Mouse (Mus musculus): ENCODE data around the gene Gm6526. TPM values are rescaled to one million over a fixed set of nuclear protein-coding genes. Genes with fewer than 3 reads are reported as not detected.
"Not testable (repeated sequence)": the region's sequence is repeated elsewhere in the genome, so short reads cannot be mapped to it uniquely, and the experiment has no call there.

The Gm6526 gene
- polyA plus RNA-seq (2016; fragmentation: Nextera tagmentation; extraction: Ambion mirVana) = not detected in 2 replicates

DNA sequence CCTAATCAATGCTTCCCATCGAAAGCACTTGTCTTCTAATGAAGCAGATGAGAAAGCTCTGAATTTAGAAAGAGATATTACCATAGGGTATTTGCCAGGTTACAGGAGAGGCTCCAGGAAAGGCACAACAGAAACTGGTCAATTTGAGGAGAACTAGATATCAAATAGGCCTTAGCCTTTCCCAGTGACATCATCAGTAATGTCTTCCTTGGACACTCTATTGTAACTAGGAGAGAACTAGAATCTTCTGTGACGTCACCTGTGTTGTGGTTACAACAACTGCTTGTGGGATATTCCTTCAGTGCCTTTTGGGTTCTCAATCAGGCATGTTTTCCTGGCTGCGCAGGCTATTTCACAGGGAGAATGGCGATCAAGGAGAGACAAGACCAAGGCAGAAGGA, at the start of gene Gm6526:
TSS of gene Gm6526 (plus strand) at position 301 of the 400 bp plus-strand sequence.
- not testable (repeated sequence) for H3K4me3 ChIP-seq; H3K9me3 ChIP-seq; H3K4me1 ChIP-seq; H3K27ac ChIP-seq (replicated peaks); H3K36me3 ChIP-seq; H3K4me2 ChIP-seq (replicated peaks); H3K27me3 ChIP-seq; ATAC-seq (ENCODE audit: low FRiP score, low read depth); H3K9ac ChIP-seq (replicated peaks)
- 78% methylated on average over 4 of the region's 4 CpGs for WGBS

- H3K4me3 ChIP-seq; H3K4me2 ChIP-seq (replicated peaks); H3K27ac ChIP-seq (replicated peaks); H3K9me3 ChIP-seq; H3K27me3 ChIP-seq; H3K4me1 ChIP-seq; H3K9ac ChIP-seq (replicated peaks); H3K36me3 ChIP-seq; ATAC-seq (ENCODE audit: low FRiP score, low read depth): not testable (repeated sequence)
- WGBS = 97% methylated on average over 3 of the region's 3 CpGs
Observed at GRCm38 (mm10) chr14:43727385-43727784, 20.3 kb upstream of the Gm6526 start, which contains the start of gene Gm16506. TSS of gene Gm16506 (minus strand) at chr14:43727485.

- 93% methylated on average over 3 of the region's 3 CpGs for WGBS
- H3K27me3 ChIP-seq; H3K4me3 ChIP-seq; H3K4me2 ChIP-seq (replicated peaks); H3K36me3 ChIP-seq; H3K9me3 ChIP-seq; ATAC-seq (ENCODE audit: low FRiP score, low read depth); H3K4me1 ChIP-seq; H3K27ac ChIP-seq (replicated peaks); H3K9ac ChIP-seq (replicated peaks): not testable (repeated sequence)
Observed at GRCm38 (mm10) chr14:43784645-43785044, 37.0 kb downstream of the Gm6526 start, which contains the start of gene Gm8180. TSS of gene Gm8180 (minus strand) at chr14:43784745.

DNA sequence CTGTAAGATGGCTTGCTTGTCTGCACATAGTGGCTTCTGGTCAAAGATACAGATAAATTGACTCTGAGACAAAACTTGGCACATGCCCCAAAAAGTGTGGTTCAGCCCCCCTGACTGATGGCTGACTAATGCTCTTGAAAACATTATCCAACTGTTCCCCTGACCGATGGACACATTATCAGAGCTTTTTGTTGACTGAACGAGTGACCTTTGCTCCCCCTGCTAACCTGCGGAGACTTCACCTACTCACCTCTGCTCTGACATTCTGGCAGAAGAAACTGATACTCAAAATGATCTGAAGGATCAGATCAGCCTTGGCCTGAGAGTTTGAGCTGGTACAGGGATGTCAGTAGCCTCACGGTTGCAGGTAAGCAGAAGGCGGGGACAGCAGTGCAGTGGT, 46.1 kb downstream of the Gm6526 start:
- not testable (repeated sequence) for H3K4me3 ChIP-seq; H3K36me3 ChIP-seq; H3K4me2 ChIP-seq (replicated peaks); H3K27me3 ChIP-seq; H3K4me1 ChIP-seq; H3K27ac ChIP-seq (replicated peaks); ATAC-seq (ENCODE audit: low FRiP score, low read depth); H3K9me3 ChIP-seq; H3K9ac ChIP-seq (replicated peaks)
- 86% methylated on average over 5 of the region's 5 CpGs for WGBS

DNA sequence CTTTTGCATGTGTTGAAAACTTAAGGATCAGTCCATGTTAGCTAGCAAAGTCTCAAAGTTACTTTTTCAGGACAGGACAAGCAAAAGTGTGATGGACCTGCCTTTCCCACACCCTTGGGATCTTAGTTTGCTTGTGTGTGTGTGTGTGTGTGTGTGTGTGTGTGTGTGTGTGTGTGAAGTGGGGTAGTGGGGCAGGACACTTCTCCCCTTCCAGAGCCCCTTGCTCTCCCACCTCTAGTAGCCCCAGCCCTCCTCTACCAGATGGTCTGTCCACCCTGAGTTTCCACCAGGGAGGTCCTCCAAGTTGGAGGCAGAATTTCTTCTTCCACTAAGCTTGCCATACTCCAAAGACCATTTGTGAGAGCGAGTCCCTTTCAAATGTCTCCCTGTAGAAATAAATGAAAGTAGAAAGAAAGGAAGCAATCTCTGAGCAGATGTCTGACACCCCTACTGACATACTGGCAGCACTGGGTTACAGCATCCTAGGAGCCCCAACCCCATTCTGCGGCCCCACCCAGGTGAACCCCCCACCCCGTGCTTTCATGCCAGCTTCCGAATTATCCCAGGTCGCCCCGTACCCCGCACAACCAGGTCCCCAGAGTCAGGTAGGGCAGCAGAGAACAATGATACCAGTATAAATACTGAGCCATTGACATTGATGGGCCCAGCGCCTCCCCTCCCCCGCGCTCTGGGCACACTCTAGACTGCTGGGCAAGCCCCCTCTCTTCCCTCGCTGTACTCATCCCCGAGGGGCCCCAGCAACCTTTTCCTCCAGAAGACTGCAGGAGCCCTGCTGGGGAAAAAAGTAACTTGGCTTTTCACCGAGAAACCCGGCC, 48.6 kb downstream of the Gm6526 start:
- Histone ChIP-seq H3K4me2 (replicated peaks) (peak overlapping the region; percentile 43), H3K4me1 (no peaks in the 10 kb centered on the region), H3K27me3 (no peaks in the 10 kb centered on the region), H3K9me3 (no peaks in the 10 kb centered on the region), H3K4me3 (peak overlapping the region; percentile 18), H3K27ac (replicated peaks) (no peak overlapping the region), H3K36me3 (no peaks in the 10 kb centered on the region), H3K9ac (replicated peaks) (no peak overlapping the region)
- peak; percentile 71 for ATAC-seq (ENCODE audit: low FRiP score, low read depth)
- 26% methylated on average over 14 of the region's 14 CpGs for WGBS

- 11% methylated on average over 23 of the region's 23 CpGs for WGBS
Observed at GRCm38 (mm10) chr14:43796905-43797470, 49.3 kb downstream of the Gm6526 start.

DNA sequence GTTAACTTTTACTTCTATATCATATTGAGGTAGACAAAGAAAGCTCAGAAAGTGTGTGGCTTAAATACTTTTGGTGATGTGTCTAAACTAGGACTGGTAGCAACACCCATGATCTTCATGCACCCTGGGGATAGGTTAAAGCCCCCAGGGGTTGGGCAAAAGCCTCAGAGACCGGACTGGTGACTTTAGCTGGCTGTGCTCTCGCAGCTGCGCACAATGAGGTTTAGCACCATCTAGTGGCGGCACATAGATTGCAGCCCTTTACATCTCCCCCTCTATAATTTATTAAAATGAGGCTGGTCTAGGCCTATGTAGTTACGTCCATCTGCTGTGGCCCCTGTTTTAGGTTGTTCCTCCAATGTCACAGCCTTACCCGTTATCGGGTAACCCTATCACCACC, 56.8 kb downstream of the Gm6526 start:
- not testable (repeated sequence) for H3K36me3 ChIP-seq; H3K4me1 ChIP-seq; H3K9me3 ChIP-seq; H3K4me2 ChIP-seq (replicated peaks); H3K4me3 ChIP-seq; H3K9ac ChIP-seq (replicated peaks); ATAC-seq (ENCODE audit: low FRiP score, low read depth); H3K27ac ChIP-seq (replicated peaks); H3K27me3 ChIP-seq
- WGBS = 15% methylated on average over 7 of the region's 7 CpGs

More at GRCm38 (mm10) chr14:43796905-43797470, 49.3 kb downstream of the Gm6526 start:
- H3K36me3 ChIP-seq; H3K27ac ChIP-seq (replicated peaks); H3K9me3 ChIP-seq; H3K4me1 ChIP-seq; H3K27me3 ChIP-seq; H3K9ac ChIP-seq (replicated peaks): not testable (repeated sequence)
- H3K4me2 ChIP-seq (replicated peaks) = peak overlapping the region; percentile 43
- H3K4me3 ChIP-seq = peak overlapping the region; percentile 18
- ATAC-seq (ENCODE audit: low FRiP score, low read depth) = peak; percentile 54; the same call in 1 of the 2 replicates

Other genes starting within 250 kb of the Gm6526 start
- not detected in 2 replicates for gene Gm5799, start 204.3 kb upstream of the Gm6526 start, polyA plus RNA-seq (2016; fragmentation: Nextera tagmentation; extraction: Ambion mirVana)
- gene Gm17654, start 168.7 kb upstream of the Gm6526 start, polyA plus RNA-seq (2016; fragmentation: Nextera tagmentation; extraction: Ambion mirVana) = not detected in 2 replicates
- gene Gm10375, start 139.9 kb upstream of the Gm6526 start, polyA plus RNA-seq (2016; fragmentation: Nextera tagmentation; extraction: Ambion mirVana) = not detected in 2 replicates
- not detected in 2 replicates for gene Gm8165, start 70.7 kb upstream of the Gm6526 start, polyA plus RNA-seq (2016; fragmentation: Nextera tagmentation; extraction: Ambion mirVana)
- 2.3 and 2.6 TPM in 2 replicates for gene Gm7324, start 50.0 kb upstream of the Gm6526 start, polyA plus RNA-seq (2016; fragmentation: Nextera tagmentation; extraction: Ambion mirVana)
- not detected in 2 replicates for gene Gm16506, start 20.4 kb upstream of the Gm6526 start, polyA plus RNA-seq (2016; fragmentation: Nextera tagmentation; extraction: Ambion mirVana)
- not detected in 2 replicates for gene Gm8180, start 36.9 kb downstream of the Gm6526 start, polyA plus RNA-seq (2016; fragmentation: Nextera tagmentation; extraction: Ambion mirVana)
- gene Ear1, start 127.7 kb downstream of the Gm6526 start, polyA plus RNA-seq (2016; fragmentation: Nextera tagmentation; extraction: Ambion mirVana) = not detected in 2 replicates
- not detected in 2 replicates for gene Ear10, start 175.7 kb downstream of the Gm6526 start, polyA plus RNA-seq (2016; fragmentation: Nextera tagmentation; extraction: Ambion mirVana)
- gene Gm8113, start 177.5 kb downstream of the Gm6526 start, polyA plus RNA-seq (2016; fragmentation: Nextera tagmentation; extraction: Ambion mirVana) = 3.9 and 4.3 TPM in 2 replicates
- gene Ang5, start 209.2 kb downstream of the Gm6526 start, polyA plus RNA-seq (2016; fragmentation: Nextera tagmentation; extraction: Ambion mirVana) = not detected in 2 replicates

All from midbrain, embryonic 12.5 days (tissue).